Mouse (Mus musculus) heart, adult 8-10 months (tissue): Measurements from ENCODE around the gene Oprd1. TPM values are rescaled to one million over a fixed set of nuclear protein-coding genes. Genes with fewer than 3 reads are reported as not detected.
A peak's percentile ranks its signal among the peaks of the same experiment; 100 is the strongest.

Experiments used
- DNase-seq: peaks from one replicate; pipeline ENCODE4 v3.0.0; 2022; ENCODE audit warnings: low spot score
- total RNA-seq, 4 experiments: library from RNA; stranded (reverse); gene quantifications; 2 replicates each; pipeline ENCODE4 v1.2.4; 2022

The Oprd1 gene
- total RNA-seq, 4 experiments from 2014 or later = 0.09 to 0.28 (median 0.21) TPM

DNA sequence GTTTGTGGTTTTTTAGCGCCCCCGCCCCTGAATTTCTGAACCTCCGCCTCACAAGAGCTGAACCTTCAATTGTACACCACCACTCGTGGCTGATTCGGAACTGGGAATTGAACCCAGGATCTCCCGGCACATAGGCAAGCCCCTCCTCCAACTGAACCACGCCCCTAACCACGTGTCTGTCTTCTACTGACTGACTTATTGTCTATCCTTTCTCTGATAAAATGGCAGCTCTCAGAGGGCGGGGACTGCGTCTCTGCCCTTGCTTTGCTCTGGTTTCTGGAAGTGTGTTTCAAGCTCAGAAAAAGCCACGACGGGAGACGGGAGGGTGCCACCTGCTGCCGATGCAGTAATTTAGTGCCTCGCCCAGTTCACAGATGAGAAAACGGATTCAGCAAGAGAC, 10.4 kb downstream of the Oprd1 start:
- DNase-seq = no peak

DNA sequence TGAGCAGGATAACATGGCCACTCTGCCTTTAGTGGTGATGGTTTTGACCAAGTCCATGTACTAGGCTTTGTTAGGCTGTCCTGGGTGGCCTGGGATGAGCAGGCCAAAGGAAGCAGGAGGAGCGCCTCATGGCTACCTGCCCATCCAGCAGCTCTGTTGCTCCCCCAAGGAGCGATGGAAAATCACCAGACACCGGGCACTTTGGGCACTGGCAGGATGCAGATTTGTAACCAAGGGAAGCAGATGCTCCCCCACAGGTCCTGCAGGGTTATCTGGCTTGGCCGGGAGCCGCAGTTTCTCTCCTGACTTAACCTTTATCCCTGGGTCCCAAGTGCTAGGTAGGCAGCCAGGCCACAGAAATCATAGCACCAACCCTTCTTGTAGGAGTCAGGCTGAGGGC, 10.9 kb downstream of the Oprd1 start:
- DNase-seq = no peak

DNA sequence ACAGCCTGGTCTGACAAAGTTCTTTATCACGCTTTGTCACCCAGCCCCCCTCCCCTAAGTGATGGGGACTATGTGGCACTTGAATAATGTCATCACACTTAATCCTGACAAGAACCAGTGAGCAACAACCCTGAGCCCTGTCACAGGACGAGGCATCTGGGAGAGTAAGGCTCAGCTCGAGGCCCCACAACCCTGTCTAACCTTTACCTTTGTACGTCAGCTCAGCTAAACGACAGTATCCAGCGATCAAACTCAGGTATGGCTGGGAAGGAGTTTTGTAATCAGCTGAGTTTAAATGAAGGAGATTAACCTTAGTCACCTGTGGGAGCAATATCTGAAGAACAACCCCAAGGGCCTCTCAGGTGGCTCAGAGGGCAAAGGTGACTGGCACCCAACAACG, 12.0 kb downstream of the Oprd1 start:
- DNase-seq = no peak

DNA sequence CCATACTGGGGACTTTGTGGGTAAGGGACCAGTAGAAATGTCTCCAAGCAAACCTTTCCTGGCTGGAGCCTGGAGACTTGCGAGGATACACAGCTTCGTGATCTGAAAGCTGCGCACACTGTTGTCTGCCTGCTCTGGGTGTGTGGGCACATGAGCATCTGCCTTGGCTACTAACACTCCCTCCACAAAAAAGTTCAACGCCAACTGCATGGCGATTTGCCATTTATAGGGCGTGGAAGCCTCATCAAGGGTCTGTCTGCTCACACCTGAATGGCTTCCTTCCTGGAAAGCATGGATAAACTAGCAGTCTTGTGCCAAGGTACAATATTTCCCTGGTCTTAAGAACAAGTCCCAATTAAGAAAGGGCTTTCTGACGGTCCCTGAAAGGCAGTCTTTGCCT, 12.5 kb downstream of the Oprd1 start:
- DNase-seq = no peak

DNA sequence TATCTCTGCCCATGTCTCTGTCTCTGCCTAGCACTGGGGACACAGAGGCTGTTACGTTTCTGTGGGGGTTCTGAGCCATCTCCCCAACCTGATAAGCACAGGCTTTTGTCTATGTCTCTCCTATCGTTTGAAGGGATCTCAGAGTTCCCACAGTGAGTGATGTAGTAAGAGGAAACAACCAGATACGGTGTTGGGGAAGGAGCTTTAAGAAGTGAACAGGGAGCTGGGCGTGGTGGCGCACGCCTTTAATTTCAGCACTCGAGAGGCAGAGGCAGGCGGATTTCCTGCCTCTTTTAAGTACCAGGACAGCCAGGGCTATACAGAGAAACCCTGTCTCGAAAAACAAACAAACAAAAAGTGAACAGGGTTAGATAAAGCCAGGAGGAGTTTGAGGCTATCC, 13.2 kb downstream of the Oprd1 start:
- no peak for DNase-seq

DNA sequence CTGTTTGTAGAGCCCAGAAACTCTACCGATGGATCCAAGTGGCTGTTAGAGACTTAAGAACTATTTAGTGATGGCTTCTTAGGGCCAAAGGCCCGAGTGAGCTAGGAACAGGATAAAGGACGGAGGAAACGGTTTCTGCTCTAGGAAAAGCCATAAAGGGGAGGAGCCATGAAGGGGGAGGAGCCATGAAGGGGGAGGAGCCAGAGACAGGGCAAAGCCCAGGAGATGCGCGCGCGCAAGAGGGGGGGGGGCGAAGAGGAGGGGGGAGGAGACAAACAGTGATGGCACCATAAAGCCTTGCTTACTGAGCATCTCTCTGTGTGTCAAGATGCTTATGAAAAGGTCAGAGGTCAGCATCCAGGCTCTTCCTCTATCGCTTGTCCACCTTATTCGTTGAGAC, 13.6 kb downstream of the Oprd1 start:
- no peak for DNase-seq

DNA sequence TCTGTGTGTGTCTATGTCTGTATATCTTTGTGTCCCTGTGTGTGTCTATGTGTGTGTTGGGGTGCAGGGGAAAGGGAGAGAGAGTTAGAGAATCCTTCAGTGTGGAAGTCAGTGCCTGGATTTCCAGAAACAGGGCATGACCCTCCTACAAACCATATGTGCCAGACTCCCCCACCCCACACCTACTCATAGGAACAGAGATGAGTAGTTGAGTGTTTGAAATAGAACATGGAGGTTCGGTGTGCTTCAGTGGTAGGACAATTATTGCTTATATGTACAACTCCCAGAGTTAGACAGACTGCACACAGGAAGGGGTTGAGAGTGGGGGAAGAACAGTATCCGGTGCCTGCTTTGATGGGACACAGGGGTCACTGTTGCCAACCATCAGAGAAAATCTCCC, 14.2 kb downstream of the Oprd1 start:
- no peak for DNase-seq

DNA sequence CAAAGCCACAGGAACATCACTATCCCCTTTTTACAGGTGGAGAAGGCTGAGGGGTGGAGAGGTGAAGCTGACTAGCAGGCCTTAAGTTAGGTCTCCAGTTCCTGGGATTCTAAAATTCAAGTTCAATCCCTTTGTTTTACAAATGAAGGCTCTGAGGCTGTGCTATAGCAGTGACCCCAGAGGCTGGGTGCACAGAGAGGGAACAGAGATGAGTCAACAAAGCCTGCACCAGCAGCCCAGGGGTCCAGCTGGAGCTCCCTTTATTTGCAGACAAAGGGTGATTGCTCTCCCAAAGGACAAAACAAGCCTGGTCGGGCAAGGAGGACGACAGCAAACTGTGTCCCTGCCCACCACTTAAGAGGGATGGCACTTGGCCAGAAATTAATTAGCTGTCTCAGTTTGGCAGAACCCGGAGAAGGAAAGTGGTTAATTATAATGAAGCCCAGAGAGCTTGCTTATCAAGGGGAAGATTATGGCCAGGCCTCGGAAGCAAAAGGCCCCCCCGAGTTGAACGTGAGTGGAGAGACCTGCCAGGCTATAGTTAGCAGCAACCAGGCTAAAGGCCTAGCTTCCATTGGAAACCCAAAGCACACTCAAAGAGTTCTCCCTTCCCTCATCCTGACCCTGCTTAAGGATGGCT, 15.2 kb downstream of the Oprd1 start:
- DNase-seq = peak; percentile 42

DNA sequence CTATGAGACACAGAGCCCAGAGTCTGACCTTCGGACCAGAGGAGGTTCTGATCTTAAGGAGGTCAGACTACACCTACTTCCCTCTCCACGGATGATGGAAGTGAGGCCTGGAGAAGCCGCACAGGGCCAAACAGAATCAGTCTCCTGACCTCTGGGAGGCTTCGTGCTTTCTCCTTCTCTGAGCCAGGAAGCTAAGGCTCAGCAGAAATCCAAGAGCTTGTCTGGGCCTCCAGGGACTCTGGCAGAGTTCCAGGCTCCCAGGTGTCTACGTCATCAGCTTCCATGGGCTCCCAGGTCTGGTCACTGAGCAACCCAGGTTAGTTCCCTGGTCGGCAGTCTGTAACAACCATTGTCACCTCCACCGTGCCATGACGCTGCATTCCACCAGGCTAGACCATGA, 17.2 kb downstream of the Oprd1 start:
- DNase-seq = no peak

DNA sequence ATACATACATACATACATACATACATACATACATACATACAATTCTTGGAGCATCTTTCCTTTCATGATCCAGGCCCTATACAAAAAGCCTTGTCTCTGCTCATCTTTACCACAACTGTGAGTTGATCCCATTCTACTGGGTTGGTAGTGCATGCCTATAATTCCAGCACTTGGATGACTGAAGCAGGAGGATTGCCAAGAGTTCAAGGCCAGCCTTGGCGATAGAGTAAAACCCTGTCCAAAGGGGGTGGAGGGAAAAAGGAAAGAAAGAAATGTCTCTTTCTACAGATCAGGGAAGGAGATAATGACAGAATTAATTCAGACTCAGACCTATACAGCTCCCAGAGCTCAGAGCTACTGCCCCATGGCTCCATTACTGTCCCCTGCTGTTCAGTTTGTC, 21.1 kb downstream of the Oprd1 start:
- DNase-seq = no peak

DNA sequence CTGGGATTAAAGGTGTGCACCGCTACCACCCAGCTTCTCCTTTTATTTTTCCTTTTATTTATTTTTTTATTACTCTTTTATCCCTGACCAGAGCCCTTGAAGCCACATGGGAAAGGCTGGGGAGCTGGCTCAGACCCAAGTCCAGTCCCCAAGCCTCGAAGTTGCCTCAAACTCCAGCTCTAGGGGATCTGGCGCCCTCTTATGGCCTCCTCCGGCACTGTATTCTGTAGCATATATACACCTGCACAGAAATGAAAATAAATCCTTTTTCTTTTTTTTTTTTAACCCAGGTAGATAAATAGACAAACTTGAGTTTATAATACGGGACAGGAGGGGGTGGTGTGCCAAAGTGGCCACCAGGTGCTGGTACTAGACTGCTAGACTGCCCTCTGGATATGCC, 22.6 kb downstream of the Oprd1 start:
- no peak for DNase-seq

DNA sequence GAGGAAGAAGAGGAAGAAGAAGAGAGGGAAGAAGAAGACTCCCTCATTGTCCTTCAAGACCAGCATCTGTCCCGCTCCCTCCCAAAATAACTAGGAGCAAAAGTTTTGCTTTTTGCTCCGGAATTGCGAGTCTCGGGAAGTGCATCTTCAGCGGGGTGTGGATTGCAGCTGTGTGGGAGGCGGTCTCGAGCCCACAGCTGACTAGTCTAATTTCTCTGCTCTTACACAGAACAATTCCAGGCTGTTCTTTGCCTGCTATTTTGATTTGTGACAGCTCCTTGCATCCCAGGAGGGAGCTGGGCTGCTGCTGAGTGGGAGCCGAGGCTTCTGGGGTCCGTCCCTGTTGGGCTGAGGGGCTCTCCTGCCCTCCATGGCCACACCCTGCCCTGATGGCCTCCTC, 24.7 kb downstream of the Oprd1 start:
- no peak for DNase-seq

DNA sequence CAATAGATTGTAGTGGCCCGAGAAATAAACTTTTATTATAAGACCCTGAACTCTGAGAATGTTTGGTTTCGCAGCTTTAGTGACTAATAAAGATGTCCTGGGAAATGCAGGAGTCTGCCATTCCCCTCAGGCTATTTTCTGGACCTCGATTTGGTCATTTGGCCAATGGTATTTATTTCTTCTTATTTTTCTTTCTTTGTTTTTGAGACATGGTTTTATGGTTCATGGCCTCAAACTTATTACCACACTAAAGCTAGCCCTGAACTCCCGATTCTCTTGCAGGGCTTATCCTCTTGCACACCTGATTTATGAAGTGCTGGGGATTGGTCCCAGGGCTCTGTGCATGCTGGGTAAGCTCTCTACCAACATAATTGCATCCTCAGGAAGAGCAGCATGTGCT, 28.0 kb downstream of the Oprd1 start:
- no peak for DNase-seq

DNA sequence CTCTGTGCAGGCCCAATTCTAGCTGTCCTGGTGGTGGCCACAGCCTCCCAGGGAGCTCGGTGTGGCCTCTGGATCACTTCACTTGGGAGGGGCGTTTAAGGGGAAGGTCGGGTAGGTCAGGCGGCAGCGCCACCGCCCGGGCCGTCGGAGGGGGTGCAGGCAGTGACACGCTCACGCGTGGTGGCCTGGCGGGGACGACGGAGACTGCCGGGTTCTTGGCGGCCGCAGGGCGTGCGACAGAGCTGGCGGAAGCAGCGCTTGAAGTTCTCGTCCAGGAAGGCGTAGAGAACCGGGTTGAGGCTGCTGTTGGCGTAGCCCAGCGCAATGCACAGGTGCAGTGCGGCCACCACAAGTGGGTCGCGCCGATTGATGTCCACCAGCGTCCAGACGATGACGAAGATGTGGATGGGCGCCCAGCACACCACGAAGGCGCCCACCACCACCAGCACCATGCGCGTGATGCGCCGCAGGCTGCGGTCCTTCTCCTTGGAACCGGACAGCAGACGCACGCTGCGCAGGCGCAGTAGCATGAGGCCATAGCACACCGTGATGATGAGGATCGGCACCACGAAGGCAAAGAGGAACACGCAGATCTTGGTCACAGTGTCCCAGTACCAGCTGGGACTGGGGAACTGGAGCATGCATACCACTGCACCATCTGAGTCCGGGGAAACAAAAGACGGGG, 30.7 kb downstream of the Oprd1 start:
- no peak for DNase-seq

DNA sequence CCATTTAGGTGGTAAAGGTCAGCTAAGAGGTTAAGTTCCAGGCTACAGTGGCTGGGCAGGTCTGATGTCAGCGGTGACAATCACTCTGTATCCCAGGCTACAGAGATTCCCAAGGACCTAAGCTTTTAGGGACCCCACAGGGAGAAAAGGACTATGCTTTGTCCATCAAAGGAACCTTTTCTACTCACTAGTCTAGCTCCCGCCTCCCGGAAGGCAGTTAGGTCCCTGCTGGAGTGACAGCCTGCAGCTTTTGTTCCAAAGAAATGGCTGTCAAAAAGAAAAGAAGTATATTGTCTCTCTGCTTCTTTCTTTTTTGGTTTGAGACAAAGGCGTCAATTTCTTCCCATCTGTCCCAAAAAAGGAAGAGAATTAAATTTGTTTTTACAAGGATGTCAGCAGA, 33.1 kb downstream of the Oprd1 start:
- DNase-seq = no peak

DNA sequence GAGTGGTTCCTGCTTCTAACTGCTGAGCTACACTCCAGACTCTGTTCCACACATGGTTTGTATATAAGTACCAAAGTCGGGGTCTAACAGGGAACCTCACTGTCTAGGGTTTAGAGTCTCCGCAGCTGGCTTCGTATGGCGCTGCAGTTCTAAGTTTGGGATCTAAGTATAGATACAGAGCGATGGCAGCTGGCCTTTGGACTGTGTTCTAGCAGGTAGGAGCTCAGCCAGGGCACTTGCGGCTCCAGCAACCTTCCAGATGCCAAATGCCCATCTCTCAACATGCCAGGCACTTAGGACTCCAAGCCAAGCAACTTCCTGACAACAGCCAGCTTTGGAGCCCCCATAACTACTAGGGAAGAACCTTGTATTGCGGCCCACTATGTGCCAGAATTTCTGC, 36.1 kb downstream of the Oprd1 start:
- DNase-seq = peak; percentile 8

DNA sequence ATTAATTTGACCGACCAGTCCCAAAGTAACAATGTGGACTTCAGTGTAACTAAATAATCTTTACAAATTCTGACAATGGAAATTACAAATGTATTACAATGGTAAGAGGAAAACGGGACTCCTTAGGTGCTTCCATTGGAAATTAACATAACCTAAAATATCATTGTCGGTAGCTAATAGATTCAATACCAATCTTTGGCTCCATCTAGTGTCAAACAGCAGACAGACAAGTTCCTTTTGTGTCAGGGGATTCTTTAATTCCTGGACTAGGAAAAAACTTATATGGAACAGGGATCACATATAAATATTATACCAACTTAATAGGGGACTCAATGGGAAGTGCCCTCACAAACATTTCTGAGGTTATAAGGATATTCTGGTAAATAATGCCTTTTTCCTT, 43.1 kb downstream of the Oprd1 start:
- DNase-seq = no peak

DNA sequence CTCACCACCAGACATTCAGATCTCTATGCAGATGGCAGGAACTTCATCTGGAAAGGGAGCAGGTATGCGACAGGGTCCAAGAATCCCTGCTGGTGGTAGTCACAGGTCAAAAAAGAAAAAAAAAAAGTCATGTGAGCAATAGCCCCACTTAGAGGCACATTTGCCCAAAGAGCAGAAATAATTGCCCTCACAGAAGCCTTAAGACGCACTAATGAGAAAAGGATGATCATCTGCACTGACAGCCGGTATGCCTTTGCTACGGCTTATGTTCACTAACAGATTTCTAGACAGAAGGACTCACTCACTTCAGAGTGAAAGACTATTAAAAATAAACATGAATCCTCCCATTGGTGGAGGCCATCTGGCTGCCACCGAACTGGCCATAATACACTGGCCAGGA, 44.7 kb downstream of the Oprd1 start:
- no peak for DNase-seq

DNA sequence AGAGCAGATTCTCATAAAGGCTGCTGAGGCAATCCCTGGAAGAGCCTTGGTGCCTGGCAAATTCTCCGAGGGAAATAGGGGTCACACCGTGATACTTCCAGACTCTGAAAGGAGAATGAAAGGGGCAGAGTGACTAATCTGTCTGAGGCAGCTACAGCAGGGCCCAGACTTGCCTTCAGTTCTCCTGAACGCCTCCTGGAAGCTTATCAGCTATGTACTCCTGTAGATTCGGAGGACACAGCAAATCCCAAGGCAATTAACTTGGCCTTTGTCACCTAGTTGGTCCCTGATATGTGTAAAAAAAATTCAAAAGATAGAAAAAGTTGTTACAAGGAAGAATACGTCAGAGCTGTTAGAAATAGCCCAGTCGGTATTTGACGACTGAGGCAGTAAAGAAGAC, 49.2 kb downstream of the Oprd1 start:
- no peak for DNase-seq

DNA sequence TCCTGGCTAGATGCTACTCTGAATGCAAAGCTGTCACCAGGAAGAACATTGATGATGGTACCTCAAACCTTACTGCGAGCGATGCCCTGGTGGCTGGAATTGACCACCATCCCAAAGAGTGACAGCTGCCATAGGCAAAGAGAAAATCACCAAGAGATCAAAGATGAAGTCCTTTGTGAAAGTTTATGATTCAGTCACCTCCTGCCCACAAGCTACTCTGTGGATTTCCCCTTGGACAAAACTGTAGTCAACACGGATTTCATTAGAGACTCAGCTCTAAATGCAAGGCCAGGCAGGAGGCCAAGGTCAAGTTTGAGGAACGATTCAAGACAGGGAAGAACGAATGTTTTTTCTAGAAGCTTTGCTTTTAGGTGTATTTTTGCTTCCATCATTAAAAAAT, 50.4 kb downstream of the Oprd1 start:
- no peak for DNase-seq

DNA sequence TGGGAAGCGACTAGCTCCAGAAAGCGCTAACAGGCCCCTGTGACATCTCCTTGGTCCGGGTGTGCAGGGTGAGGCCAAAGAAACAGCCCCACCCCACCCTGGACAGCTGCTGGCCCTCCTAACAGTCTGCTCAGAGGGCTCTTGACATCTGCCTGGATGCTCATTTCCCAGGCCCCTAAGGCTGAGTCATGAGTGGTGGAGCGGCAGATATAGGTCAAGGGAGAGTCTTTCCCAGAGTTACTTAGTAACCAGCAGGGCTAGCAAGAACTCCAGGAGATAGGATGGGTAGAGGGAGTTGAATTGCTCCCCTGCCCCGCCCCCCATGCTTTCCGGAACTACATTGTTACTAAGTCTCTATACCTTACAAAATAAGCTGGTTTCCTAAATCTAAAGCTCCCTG, 51.1 kb downstream of the Oprd1 start:
- DNase-seq = no peak

DNA sequence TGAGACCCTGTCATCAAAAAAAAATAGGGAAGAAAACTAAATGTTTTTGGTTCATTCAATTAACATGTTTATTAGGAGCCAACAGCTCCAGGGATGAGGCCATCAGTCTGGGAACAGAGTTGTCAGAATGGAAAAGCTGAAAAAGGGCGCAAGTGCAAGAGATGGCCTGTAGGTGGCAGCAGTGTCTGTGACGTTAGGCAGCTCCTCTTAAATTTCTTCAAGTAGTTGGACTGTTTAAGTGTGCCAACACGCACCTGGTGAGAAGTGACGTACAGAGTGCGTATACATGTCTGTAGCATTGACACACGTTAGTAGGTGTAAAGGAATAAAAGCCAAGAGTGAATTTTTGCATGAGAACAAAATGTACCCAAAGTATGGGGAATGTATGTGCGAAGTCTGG, 55.4 kb downstream of the Oprd1 start:
- no peak for DNase-seq

DNA sequence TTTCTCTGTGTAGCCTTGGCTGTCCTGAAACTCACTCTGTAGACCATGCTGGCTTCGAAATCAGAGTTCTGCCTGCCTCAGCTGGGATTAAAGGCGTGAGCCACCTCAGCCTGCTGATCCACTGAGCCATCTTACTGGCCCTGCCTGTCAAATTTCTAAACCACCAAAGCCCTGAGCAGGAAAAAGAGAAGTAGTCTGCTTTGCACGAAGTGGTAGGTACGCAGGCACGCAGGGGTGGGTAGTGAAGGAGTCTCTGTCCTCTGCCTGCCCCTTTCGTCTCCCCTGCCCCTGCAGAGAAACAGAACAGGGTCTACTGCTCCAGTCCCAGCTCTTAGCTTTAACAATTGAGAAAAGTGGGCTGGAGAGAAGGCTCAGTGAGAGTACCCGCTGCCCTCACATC, 59.2 kb downstream of the Oprd1 start:
- DNase-seq = no peak

DNA sequence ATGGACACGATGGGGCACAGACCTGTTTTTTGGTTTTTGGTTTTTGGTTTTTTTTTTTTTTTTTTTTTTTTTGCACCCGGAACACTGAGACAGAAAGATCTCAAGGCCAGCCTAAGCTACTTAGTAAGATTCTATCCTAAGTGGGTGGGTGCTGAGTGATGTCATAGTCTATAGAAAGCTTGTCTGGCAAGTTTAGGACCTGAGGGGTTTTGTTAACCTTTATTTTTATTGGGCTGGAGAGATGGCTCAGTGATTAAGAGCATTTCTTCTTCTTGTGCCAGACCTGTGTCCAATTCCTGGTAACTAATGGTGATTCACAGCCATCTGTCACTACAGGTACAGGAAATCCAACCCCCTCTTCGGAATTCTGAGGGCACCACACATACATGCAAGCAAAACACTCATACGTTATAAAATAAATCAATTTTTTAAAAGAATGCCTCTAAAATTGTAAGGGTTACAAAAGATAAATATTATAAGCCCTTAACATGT, 63.7 kb downstream of the Oprd1 start:
- DNase-seq = no peak
